Mouse (Mus musculus) G1E (cell line): ENCODE measurements around the gene Iars. TPM values are rescaled to one million over a fixed set of nuclear protein-coding genes. Genes with fewer than 3 reads are reported as not detected.

Experiments
- ATAC-seq: 2 replicates; pipeline ENCODE4 v1.8.0; 2016; ENCODE audit warnings: mild to moderate bottlenecking; ENCODE audit not compliant: insufficient number of reproducible peaks, poor library complexity, low FRiP score, severe bottlenecking; ENCODE audit errors: extremely low read depth
- DNase-seq: peaks from one replicate; pipeline ENCODE4 v3.0.0; 2012; ENCODE audit warnings: low spot score
- H3K27me3 ChIP-seq: 2 replicates; pipeline ENCODE4 v1.6.1; 2012; ENCODE audit warnings: mild to moderate bottlenecking, low read length, inconsistent platforms; ENCODE audit not compliant: insufficient read depth
- H3K36me3 ChIP-seq: replicated peaks from 2 replicates; pipeline ENCODE3; 2012; ENCODE audit warnings: mild to moderate bottlenecking, inconsistent platforms
- H3K4me1 ChIP-seq: 2 replicates; pipeline ENCODE4 v1.6.1; 2012; ENCODE audit warnings: low read depth, low read length, inconsistent platforms, mixed read lengths; ENCODE audit not compliant: insufficient read depth
- H3K4me3 ChIP-seq: 2 replicates; pipeline ENCODE4 v1.5.1; 2012; ENCODE audit warnings: low read depth, mild to moderate bottlenecking, inconsistent platforms, low read length, moderate library complexity, mixed read lengths
- H3K9me3 ChIP-seq: replicated peaks from 2 replicates; pipeline ENCODE4 v1.6.1; 2012; ENCODE audit warnings: inconsistent platforms
- CTCF ChIP-seq: IDR thresholded peaks from 2 replicates; pipeline ENCODE4 v1.5.1; 2012; ENCODE audit warnings: low read depth, low read length, inconsistent platforms, mixed read lengths
- GATA1 ChIP-seq: IDR thresholded peaks from 2 replicates; pipeline ENCODE4 v1.6.1; 2012; ENCODE audit warnings: borderline replicate concordance, low read length, inconsistent platforms, mixed read lengths
- GATA2 ChIP-seq: IDR thresholded peaks from 2 replicates; pipeline ENCODE4 v1.6.1; 2012; ENCODE audit warnings: low read depth, low read length, inconsistent platforms, borderline replicate concordance
- POLR2AphosphoS5 ChIP-seq: IDR thresholded peaks from 2 replicates; pipeline ENCODE4 v1.6.1; 2012; ENCODE audit warnings: low read depth, low read length, inconsistent platforms; ENCODE audit not compliant: insufficient replicate concordance
- TAL1 ChIP-seq: conservative IDR thresholded peaks from 2 replicates; pipeline ENCODE4 v1.6.1; 2012; ENCODE audit warnings: low read depth, low read length, inconsistent platforms, mixed read lengths
- polyA plus RNA-seq: library from polyadenylated mRNA; stranded (reverse); fragments of >175 nt; gene quantifications from 2 replicates; pipeline ENCODE4 v1.2.3, GENCODE M21; 2012
- total RNA-seq, 2 experiments: library from RNA; stranded (forward) in 1 of 2; stranded (reverse) in 1 of 2; fragments of 200-1000 nt in 1 of 2; fragments of >200 nt in 1 of 2; fragmentation: Nextera tagmentation in 1 of 2; gene quantifications; 2 replicates each; pipeline ENCODE4 v1.2.3; 2014 to 2017

Iars gene
- total and polyA plus RNA-seq, 3 experiments = 38.9 to 162 (median 73.4) TPM

GRCm38 (mm10) chr13:49719310-49719709, 37.4 kb downstream of the Iars start:
- TF ChIP-seq GATA1 = no peak
- no peak for TF ChIP-seq GATA2
- TF ChIP-seq TAL1 = no peak
- DNase-seq (no peak), ATAC-seq (no peak)
- H3K9me3 ChIP-seq = no peaks in the 10 kb centered on the region
- peaks cover 98% of the 10 kb centered on the region for H3K36me3 ChIP-seq
- H3K27me3 ChIP-seq = no peaks in the 10 kb centered on the region
- H3K4me3 ChIP-seq = no peak overlapping the region
- H3K4me1 ChIP-seq = no peaks in the 10 kb centered on the region

GRCm38 (mm10) chr13:49736430-49736829, 54.5 kb downstream of the Iars start:
- H3K4me3 ChIP-seq = no peak overlapping the region
- TF ChIP-seq GATA2 (no peak), TAL1 (no peak), POLR2AphosphoS5 (no peak), GATA1 (no peak), CTCF (no peak)
- H3K4me1 ChIP-seq = peaks cover 2% of the 10 kb centered on the region; the same call in 1 of the 2 replicates
- no peak for ATAC-seq
- no peaks in the 10 kb centered on the region for H3K9me3 ChIP-seq
- H3K27me3 ChIP-seq = no peaks in the 10 kb centered on the region
- no peak for DNase-seq
- peaks cover 51% of the 10 kb centered on the region for H3K36me3 ChIP-seq

- 0 out of 2 replicates have a peak, but pooled peaks cover under 1% of the 10 kb centered on the region for H3K27me3 ChIP-seq
- H3K4me3 ChIP-seq = no peak overlapping the region
- H3K36me3 ChIP-seq = peaks cover 35% of the 10 kb centered on the region
- peaks cover 2% of the 10 kb centered on the region; the same call in 1 of the 2 replicates for H3K4me1 ChIP-seq
- no peaks in the 10 kb centered on the region for H3K9me3 ChIP-seq
- DNase-seq (no peak), ATAC-seq (no peak)
- no peak for TF ChIP-seq TAL1
- TF ChIP-seq POLR2AphosphoS5 = no peak
- no peak for TF ChIP-seq GATA2
- TF ChIP-seq CTCF = no peak
- no peak for TF ChIP-seq GATA1
Observed at GRCm38 (mm10) chr13:49738011-49738410, 56.1 kb downstream of the Iars start.

GRCm38 (mm10) chr13:49741285-49742040, 59.6 kb downstream of the Iars start:
- H3K36me3 ChIP-seq = peaks cover 4% of the 10 kb centered on the region
- H3K4me1 ChIP-seq = peaks cover 2% of the 10 kb centered on the region; the same call in 1 of the 2 replicates
- TF ChIP-seq CTCF (no peak), GATA1 (no peak), POLR2AphosphoS5 (no peak), GATA2 (no peak), TAL1 (no peak)
- H3K27me3 ChIP-seq = 0 out of 2 replicates have a peak, but pooled peaks cover 3% of the 10 kb centered on the region
- no peak for ATAC-seq
- no peaks in the 10 kb centered on the region for H3K9me3 ChIP-seq
- H3K4me3 ChIP-seq = no peak overlapping the region
- DNase-seq = no peak

GRCm38 (mm10) chr13:49756591-49756990, 74.7 kb downstream of the Iars start:
- Histone ChIP-seq H3K27me3 (peaks cover 17% of the 10 kb centered on the region), H3K9me3 (no peaks in the 10 kb centered on the region), H3K36me3 (no peaks in the 10 kb centered on the region), H3K4me1 (no peaks in the 10 kb centered on the region), H3K4me3 (no peak overlapping the region)
- DNase-seq = no peak
- no peak for TF ChIP-seq TAL1
- TF ChIP-seq GATA1 = no peak
- no peak for TF ChIP-seq GATA2
- ATAC-seq = no peak

- Histone ChIP-seq H3K4me1 (no peaks in the 10 kb centered on the region), H3K9me3 (no peaks in the 10 kb centered on the region), H3K36me3 (no peaks in the 10 kb centered on the region), H3K27me3 (peaks cover 13% of the 10 kb centered on the region), H3K4me3 (no peak overlapping the region)
- DNase-seq (no peak), ATAC-seq (no peak)
- TF ChIP-seq CTCF (no peak), POLR2AphosphoS5 (no peak), GATA1 (no peak), TAL1 (no peak), GATA2 (no peak)
Observed at GRCm38 (mm10) chr13:49757966-49758365, 76.1 kb downstream of the Iars start.

GRCm38 (mm10) chr13:49760675-49761074, 78.8 kb downstream of the Iars start:
- H3K4me3 ChIP-seq = no peak overlapping the region
- no peaks in the 10 kb centered on the region for H3K4me1 ChIP-seq
- no peak for DNase-seq
- no peak for ATAC-seq
- H3K9me3 ChIP-seq = no peaks in the 10 kb centered on the region
- TF ChIP-seq GATA2 = no peak
- TF ChIP-seq TAL1 = no peak
- TF ChIP-seq GATA1 = no peak
- TF ChIP-seq CTCF = no peak
- TF ChIP-seq POLR2AphosphoS5 = no peak
- H3K36me3 ChIP-seq = no peaks in the 10 kb centered on the region
- peaks cover 15% of the 10 kb centered on the region for H3K27me3 ChIP-seq
